Mouse (Mus musculus): ENCODE results near the gene H2al1d. TPM values are rescaled to one million over a fixed set of nuclear protein-coding genes. Genes with fewer than 3 reads are reported as not detected.
A peak's percentile ranks its signal among the peaks of the same experiment; 100 is the strongest.
"Not testable (repeated sequence)": the region's sequence is repeated elsewhere in the genome, so short reads cannot be mapped to it uniquely, and the experiment has no call there.

Gene H2al1d
- not detected in 2 replicates for polyA plus RNA-seq (2014; fragmentation: Nextera tagmentation; extraction: Ambion mirVana)

- not testable (repeated sequence) for H3K4me1 ChIP-seq (ENCODE audit: control insufficient read depth, insufficient read depth, low read length); H3K36me3 ChIP-seq (ENCODE audit: control insufficient read depth, insufficient read depth, low read length); H3K27me3 ChIP-seq (replicated peaks; ENCODE audit: control insufficient read depth, insufficient read depth, low read length); H3K27ac ChIP-seq (ENCODE audit: low read depth, low read length); ATAC-seq; DNase-seq (ENCODE audit: low spot score); H3K4me3 ChIP-seq (ENCODE audit: low read depth, low read length); H3K9ac ChIP-seq (ENCODE audit: low read length); H3K4me2 ChIP-seq (ENCODE audit: low read length); H3K9me3 ChIP-seq (replicated peaks; ENCODE audit: control insufficient read depth, low read length)
- no CpG with 5 or more reads among the region's 6 CpGs for WGBS
Measured at GRCm38 (mm10) chrX:11308524-11308923, at the start of gene H2al1d. H2al1d (plus strand) TSS chrX:11308824.

GRCm38 (mm10) chrX:11264918-11265317 lies 43.7 kb upstream of the H2al1d start:
- no peak for DNase-seq (ENCODE audit: low spot score)
- 84% methylated on average over 8 of the region's 8 CpGs for WGBS
- H3K4me1 ChIP-seq (ENCODE audit: control insufficient read depth, insufficient read depth, low read length): no peaks in the 10 kb centered on the region
- H3K9me3 ChIP-seq (replicated peaks; ENCODE audit: control insufficient read depth, low read length): no peaks in the 10 kb centered on the region
- no peak overlapping the region for H3K27ac ChIP-seq (ENCODE audit: low read depth, low read length)
- no peak overlapping the region for H3K4me2 ChIP-seq (ENCODE audit: low read length)
- H3K4me3 ChIP-seq (ENCODE audit: low read depth, low read length): no peak overlapping the region
- no peak for ATAC-seq
- no peak overlapping the region for H3K9ac ChIP-seq (ENCODE audit: low read length)
- no peaks in the 10 kb centered on the region for H3K36me3 ChIP-seq (ENCODE audit: control insufficient read depth, insufficient read depth, low read length)
- no peaks in the 10 kb centered on the region for H3K27me3 ChIP-seq (replicated peaks; ENCODE audit: control insufficient read depth, insufficient read depth, low read length)

GRCm38 (mm10) chrX:11267791-11268190 lies 40.8 kb upstream of the H2al1d start:
- DNase-seq (ENCODE audit: low spot score) (no peak), ATAC-seq (no peak)
- H3K27me3 ChIP-seq (replicated peaks; ENCODE audit: control insufficient read depth, insufficient read depth, low read length): no peaks in the 10 kb centered on the region
- H3K9me3 ChIP-seq (replicated peaks; ENCODE audit: control insufficient read depth, low read length): no peaks in the 10 kb centered on the region
- H3K36me3 ChIP-seq (ENCODE audit: control insufficient read depth, insufficient read depth, low read length): no peaks in the 10 kb centered on the region
- no peak overlapping the region for H3K9ac ChIP-seq (ENCODE audit: low read length)
- WGBS: 70% methylated on average over 7 of the region's 7 CpGs
- H3K4me2 ChIP-seq (ENCODE audit: low read length): no peak overlapping the region
- no peak overlapping the region for H3K27ac ChIP-seq (ENCODE audit: low read depth, low read length)
- no peak overlapping the region for H3K4me3 ChIP-seq (ENCODE audit: low read depth, low read length)
- H3K4me1 ChIP-seq (ENCODE audit: control insufficient read depth, insufficient read depth, low read length): no peaks in the 10 kb centered on the region

- 80% methylated on average over 3 of the region's 3 CpGs for WGBS
- Histone ChIP-seq H3K4me2 (ENCODE audit: low read length) (no peak overlapping the region), H3K27ac (ENCODE audit: low read depth, low read length) (no peak overlapping the region), H3K36me3 (ENCODE audit: control insufficient read depth, insufficient read depth, low read length) (no peaks in the 10 kb centered on the region), H3K9ac (ENCODE audit: low read length) (no peak overlapping the region), H3K4me3 (ENCODE audit: low read depth, low read length) (no peak overlapping the region), H3K27me3 (replicated peaks; ENCODE audit: control insufficient read depth, insufficient read depth, low read length) (no peaks in the 10 kb centered on the region), H3K9me3 (replicated peaks; ENCODE audit: control insufficient read depth, low read length) (no peaks in the 10 kb centered on the region), H3K4me1 (ENCODE audit: control insufficient read depth, insufficient read depth, low read length) (no peaks in the 10 kb centered on the region)
- DNase-seq (ENCODE audit: low spot score) (peak; percentile 37), ATAC-seq (peak; percentile 46; the same call in 1 of the 2 replicates)
Measured at GRCm38 (mm10) chrX:11269074-11269473, 39.5 kb upstream of the H2al1d start.

GRCm38 (mm10) chrX:11273190-11273589 lies 35.4 kb upstream of the H2al1d start:
- 83% methylated on average over 3 of the region's 3 CpGs for WGBS

GRCm38 (mm10) chrX:11277083-11277482 lies 31.5 kb upstream of the H2al1d start:
- no peaks in the 10 kb centered on the region for H3K27me3 ChIP-seq (replicated peaks; ENCODE audit: control insufficient read depth, insufficient read depth, low read length)
- ATAC-seq (no peak), DNase-seq (ENCODE audit: low spot score) (no peak)
- 76% methylated on average over 6 of the region's 6 CpGs for WGBS
- H3K4me2 ChIP-seq (ENCODE audit: low read length): no peak overlapping the region
- H3K27ac ChIP-seq (ENCODE audit: low read depth, low read length): no peak overlapping the region
- H3K4me3 ChIP-seq (ENCODE audit: low read depth, low read length): no peak overlapping the region
- H3K9ac ChIP-seq (ENCODE audit: low read length): no peak overlapping the region
- H3K4me1 ChIP-seq (ENCODE audit: control insufficient read depth, insufficient read depth, low read length): no peaks in the 10 kb centered on the region
- no peaks in the 10 kb centered on the region for H3K9me3 ChIP-seq (replicated peaks; ENCODE audit: control insufficient read depth, low read length)
- no peaks in the 10 kb centered on the region for H3K36me3 ChIP-seq (ENCODE audit: control insufficient read depth, insufficient read depth, low read length)

More at GRCm38 (mm10) chrX:11273190-11273589, 35.4 kb upstream of the H2al1d start:
- DNase-seq (ENCODE audit: low spot score): no peak
- Histone ChIP-seq H3K4me1 (ENCODE audit: control insufficient read depth, insufficient read depth, low read length) (no peaks in the 10 kb centered on the region), H3K36me3 (ENCODE audit: control insufficient read depth, insufficient read depth, low read length) (no peaks in the 10 kb centered on the region), H3K9ac (ENCODE audit: low read length) (no peak overlapping the region), H3K27me3 (replicated peaks; ENCODE audit: control insufficient read depth, insufficient read depth, low read length) (no peaks in the 10 kb centered on the region), H3K4me3 (ENCODE audit: low read depth, low read length) (no peak overlapping the region), H3K4me2 (ENCODE audit: low read length) (no peak overlapping the region), H3K27ac (ENCODE audit: low read depth, low read length) (no peak overlapping the region), H3K9me3 (replicated peaks; ENCODE audit: control insufficient read depth, low read length) (no peaks in the 10 kb centered on the region)
- ATAC-seq: no peak

GRCm38 (mm10) chrX:11280741-11281140 lies 27.9 kb upstream of the H2al1d start:
- no peaks in the 10 kb centered on the region for H3K36me3 ChIP-seq (ENCODE audit: control insufficient read depth, insufficient read depth, low read length)
- no peak for ATAC-seq
- no peak overlapping the region for H3K27ac ChIP-seq (ENCODE audit: low read depth, low read length)
- H3K27me3 ChIP-seq (replicated peaks; ENCODE audit: control insufficient read depth, insufficient read depth, low read length): no peaks in the 10 kb centered on the region
- WGBS: 75% methylated on average over 2 of the region's 2 CpGs
- no peaks in the 10 kb centered on the region for H3K4me1 ChIP-seq (ENCODE audit: control insufficient read depth, insufficient read depth, low read length)
- DNase-seq (ENCODE audit: low spot score): no peak
- H3K9me3 ChIP-seq (replicated peaks; ENCODE audit: control insufficient read depth, low read length): no peaks in the 10 kb centered on the region
- no peak overlapping the region for H3K9ac ChIP-seq (ENCODE audit: low read length)
- no peak overlapping the region for H3K4me3 ChIP-seq (ENCODE audit: low read depth, low read length)
- no peak overlapping the region for H3K4me2 ChIP-seq (ENCODE audit: low read length)

- Histone ChIP-seq H3K4me1 (ENCODE audit: control insufficient read depth, insufficient read depth, low read length) (no peaks in the 10 kb centered on the region), H3K9ac (ENCODE audit: low read length) (no peak overlapping the region), H3K4me2 (ENCODE audit: low read length) (no peak overlapping the region), H3K9me3 (replicated peaks; ENCODE audit: control insufficient read depth, low read length) (no peaks in the 10 kb centered on the region), H3K27me3 (replicated peaks; ENCODE audit: control insufficient read depth, insufficient read depth, low read length) (no peaks in the 10 kb centered on the region), H3K27ac (ENCODE audit: low read depth, low read length) (no peak overlapping the region), H3K36me3 (ENCODE audit: control insufficient read depth, insufficient read depth, low read length) (no peaks in the 10 kb centered on the region), H3K4me3 (ENCODE audit: low read depth, low read length) (no peak overlapping the region)
- DNase-seq (ENCODE audit: low spot score) (no peak), ATAC-seq (no peak)
- 72% methylated on average over 14 of the region's 14 CpGs for WGBS
Measured at GRCm38 (mm10) chrX:11288306-11288882, 20.2 kb upstream of the H2al1d start.

- WGBS: 45% methylated on average over 4 of the region's 4 CpGs
- no peak overlapping the region for H3K27ac ChIP-seq (ENCODE audit: low read depth, low read length)
- H3K27me3 ChIP-seq (replicated peaks; ENCODE audit: control insufficient read depth, insufficient read depth, low read length): no peaks in the 10 kb centered on the region
- no peak for ATAC-seq
- H3K4me1 ChIP-seq (ENCODE audit: control insufficient read depth, insufficient read depth, low read length): no peaks in the 10 kb centered on the region
- H3K4me2 ChIP-seq (ENCODE audit: low read length): no peak overlapping the region
- no peak for DNase-seq (ENCODE audit: low spot score)
- H3K9ac ChIP-seq (ENCODE audit: low read length): no peak overlapping the region
- H3K36me3 ChIP-seq (ENCODE audit: control insufficient read depth, insufficient read depth, low read length): no peaks in the 10 kb centered on the region
- no peaks in the 10 kb centered on the region for H3K9me3 ChIP-seq (replicated peaks; ENCODE audit: control insufficient read depth, low read length)
- no peak overlapping the region for H3K4me3 ChIP-seq (ENCODE audit: low read depth, low read length)
Measured at GRCm38 (mm10) chrX:11289244-11289643, 19.4 kb upstream of the H2al1d start.
